Mouse (Mus musculus): Measurements from ENCODE around the gene Lrrn4cl. TPM values are rescaled to one million over a fixed set of nuclear protein-coding genes. Genes with fewer than 3 reads are reported as not detected.
A peak's percentile ranks its signal among the peaks of the same experiment; 100 is the strongest.
"Not testable (repeated sequence)": the region's sequence is repeated elsewhere in the genome, so short reads cannot be mapped to it uniquely, and the experiment has no call there.

Lrrn4cl gene
- polyA plus RNA-seq, 1 experiment from 2014 or later: 0.65 TPM

GRCm38 (mm10) chr19:8870381-8870780 is 19.8 kb downstream of the Lrrn4cl start:
- Histone ChIP-seq H3K4me3 (peak overlapping the region; percentile 83; the same call in 1 of the 2 replicates), H3K4me1 (peaks cover 12% of the 10 kb centered on the region), H3K36me3 (peaks cover 24% of the 10 kb centered on the region), H3K4me2 (peak overlapping the region; percentile 85)
- H3K9ac ChIP-seq; ATAC-seq (ENCODE audit: insufficient number of reproducible peaks, insufficient read depth, low FRiP score, low TSS enrichment, low read depth); H3K27me3 ChIP-seq; H3K9me3 ChIP-seq; H3K27ac ChIP-seq: not testable (repeated sequence)
- WGBS: 76% methylated on average over 3 of the region's 3 CpGs

GRCm38 (mm10) chr19:8870838-8871237 is 20.3 kb downstream of the Lrrn4cl start:
- Histone ChIP-seq H3K36me3 (peaks cover 28% of the 10 kb centered on the region), H3K9me3 (no peaks in the 10 kb centered on the region), H3K4me1 (peaks cover 12% of the 10 kb centered on the region), H3K4me3 (peak overlapping the region; percentile 83), H3K9ac (peak overlapping the region; percentile 92), H3K27ac (peak overlapping the region; percentile 73), H3K27me3 (no peaks in the 10 kb centered on the region), H3K4me2 (peak overlapping the region; percentile 85)
- no peak for ATAC-seq (ENCODE audit: insufficient number of reproducible peaks, insufficient read depth, low FRiP score, low TSS enrichment, low read depth)
- 55% methylated on average over 9 of the region's 9 CpGs for WGBS

- Histone ChIP-seq H3K9ac (peak within 1 kb of the TSS; percentile 92), H3K27me3 (no peaks in the 10 kb centered on the region), H3K9me3 (no peaks in the 10 kb centered on the region), H3K36me3 (peaks cover 35% of the 10 kb centered on the region), H3K4me2 (peak within 1 kb of the TSS; percentile 85), H3K4me3 (peak within 1 kb of the TSS; percentile 83), H3K4me1 (peaks cover 12% of the 10 kb centered on the region), H3K27ac (peak within 1 kb of the TSS; percentile 73)
- peak; percentile 95 for ATAC-seq (ENCODE audit: insufficient number of reproducible peaks, insufficient read depth, low FRiP score, low TSS enrichment, low read depth)
- WGBS: 2% methylated on average over 59 of the region's 59 CpGs
These were observed 21.0 kb downstream of the Lrrn4cl start, which contains the start of gene Ubxn1 for GRCm38 (mm10) chr19:8871267-8872186. Ubxn1 (plus strand) TSS chr19:8871496.

- peak overlapping the region; percentile 73; the same call in 1 of the 2 replicates for H3K27ac ChIP-seq
- H3K27me3 ChIP-seq: no peaks in the 10 kb centered on the region
- peak overlapping the region; percentile 92 for H3K9ac ChIP-seq
- H3K36me3 ChIP-seq: peaks cover 41% of the 10 kb centered on the region
- H3K4me3 ChIP-seq: peak overlapping the region; percentile 83
- no peaks in the 10 kb centered on the region for H3K9me3 ChIP-seq
- H3K4me1 ChIP-seq: peaks cover 12% of the 10 kb centered on the region
- WGBS: 72% methylated on average over 10 of the region's 10 CpGs
- ATAC-seq (ENCODE audit: insufficient number of reproducible peaks, insufficient read depth, low FRiP score, low TSS enrichment, low read depth): no peak
- H3K4me2 ChIP-seq: peak overlapping the region; percentile 85
These were observed 21.8 kb downstream of the Lrrn4cl start for GRCm38 (mm10) chr19:8872266-8872840.

- Histone ChIP-seq H3K4me3 (no peak overlapping the region), H3K9me3 (no peaks in the 10 kb centered on the region), H3K4me2 (no peak overlapping the region), H3K9ac (no peak overlapping the region), H3K27ac (no peak overlapping the region), H3K36me3 (peaks cover 55% of the 10 kb centered on the region), H3K4me1 (peaks cover 19% of the 10 kb centered on the region), H3K27me3 (no peaks in the 10 kb centered on the region)
- no peak for ATAC-seq (ENCODE audit: insufficient number of reproducible peaks, insufficient read depth, low FRiP score, low TSS enrichment, low read depth)
- 92% methylated on average over 7 of the region's 7 CpGs for WGBS
These were observed 24.5 kb downstream of the Lrrn4cl start for GRCm38 (mm10) chr19:8875031-8875430.

- H3K27ac ChIP-seq: peak within 1 kb of the TSS; percentile 83
These were observed 29.9 kb downstream of the Lrrn4cl start, which contains the start of gene Uqcc3 for GRCm38 (mm10) chr19:8880311-8881033. Uqcc3 (minus strand) TSS chr19:8880923.

GRCm38 (mm10) chr19:8881034-8881392 is 30.4 kb downstream of the Lrrn4cl start:
- no peak for ATAC-seq (ENCODE audit: insufficient number of reproducible peaks, insufficient read depth, low FRiP score, low TSS enrichment, low read depth)
- 20% methylated on average over 3 of the region's 3 CpGs for WGBS
- peak overlapping the region; percentile 86 for H3K4me3 ChIP-seq
- peak overlapping the region; percentile 87 for H3K4me2 ChIP-seq
- peaks cover 25% of the 10 kb centered on the region for H3K36me3 ChIP-seq
- H3K9ac ChIP-seq: peak overlapping the region; percentile 93
- H3K4me1 ChIP-seq: peaks cover 9% of the 10 kb centered on the region
- no peaks in the 10 kb centered on the region for H3K9me3 ChIP-seq
- no peaks in the 10 kb centered on the region for H3K27me3 ChIP-seq
- H3K27ac ChIP-seq: no peak overlapping the region

More at GRCm38 (mm10) chr19:8880311-8881033, 29.9 kb downstream of the Lrrn4cl start, which contains the start of gene Uqcc3:
- under 1% methylated on average over 42 of the region's 42 CpGs for WGBS
- peaks cover 30% of the 10 kb centered on the region for H3K36me3 ChIP-seq
- H3K4me2 ChIP-seq: peak within 1 kb of the TSS; percentile 87
- peaks cover 9% of the 10 kb centered on the region for H3K4me1 ChIP-seq
- no peaks in the 10 kb centered on the region for H3K9me3 ChIP-seq
- ATAC-seq (ENCODE audit: insufficient number of reproducible peaks, insufficient read depth, low FRiP score, low TSS enrichment, low read depth): peak; percentile 91
- peak within 1 kb of the TSS; percentile 86 for H3K4me3 ChIP-seq
- peak within 1 kb of the TSS; percentile 93 for H3K9ac ChIP-seq
- no peaks in the 10 kb centered on the region for H3K27me3 ChIP-seq

GRCm38 (mm10) chr19:8883616-8884015 is 33.0 kb downstream of the Lrrn4cl start, which contains the start of the genes Lbhd1 and Gm49403:
Lbhd1 (plus strand) TSS chr19:8883732.
Gm49403 (plus strand) TSS chr19:8883930.
- H3K4me2 ChIP-seq: no peak within 1 kb of the TSS
- H3K4me1 ChIP-seq: peaks cover 19% of the 10 kb centered on the region
- no peak within 1 kb of the TSS for H3K27ac ChIP-seq
- H3K9ac ChIP-seq: no peak within 1 kb of the TSS
- no peak within 1 kb of the TSS for H3K4me3 ChIP-seq
- no peak for ATAC-seq (ENCODE audit: insufficient number of reproducible peaks, insufficient read depth, low FRiP score, low TSS enrichment, low read depth)
- H3K9me3 ChIP-seq: no peaks in the 10 kb centered on the region
- H3K36me3 ChIP-seq: peaks cover 10% of the 10 kb centered on the region
- WGBS: 79% methylated on average over 3 of the region's 3 CpGs
- no peaks in the 10 kb centered on the region for H3K27me3 ChIP-seq

- Histone ChIP-seq H3K27me3 (no peaks in the 10 kb centered on the region), H3K36me3 (peaks cover 16% of the 10 kb centered on the region), H3K27ac (peak overlapping the region; percentile 91), H3K9me3 (no peaks in the 10 kb centered on the region), H3K4me3 (peak overlapping the region; percentile 71), H3K4me2 (peak overlapping the region; percentile 67), H3K9ac (peak overlapping the region; percentile 93; the same call in 1 of the 2 replicates), H3K4me1 (peaks cover 17% of the 10 kb centered on the region)
- ATAC-seq (ENCODE audit: insufficient number of reproducible peaks, insufficient read depth, low FRiP score, low TSS enrichment, low read depth): no peak
- 45% methylated on average over 1 of the region's 1 CpGs for WGBS
These were observed 36.5 kb downstream of the Lrrn4cl start for GRCm38 (mm10) chr19:8886916-8887584.

GRCm38 (mm10) chr19:8887585-8888463 is 37.3 kb downstream of the Lrrn4cl start:
- peaks cover 17% of the 10 kb centered on the region for H3K4me1 ChIP-seq
- H3K4me3 ChIP-seq: peak overlapping the region; percentile 71
- H3K9me3 ChIP-seq: no peaks in the 10 kb centered on the region
- H3K4me2 ChIP-seq: peak overlapping the region; percentile 67
- 14% methylated on average over 19 of the region's 19 CpGs for WGBS
- H3K36me3 ChIP-seq: peaks cover 16% of the 10 kb centered on the region
- ATAC-seq (ENCODE audit: insufficient number of reproducible peaks, insufficient read depth, low FRiP score, low TSS enrichment, low read depth): no peak
- peak overlapping the region; percentile 93 for H3K9ac ChIP-seq
- peak overlapping the region; percentile 91 for H3K27ac ChIP-seq
- H3K27me3 ChIP-seq: no peaks in the 10 kb centered on the region

Measured in embryonic facial prominence, embryonic 13.5 days (tissue).